Mouse (Mus musculus) CH12.LX (cell line): Measurements from ENCODE around the gene Tbc1d9. TPM values are rescaled to one million over a fixed set of nuclear protein-coding genes. Genes with fewer than 3 reads are reported as not detected.

ENCODE experiments used
- DNase-seq: peaks from one replicate; pipeline ENCODE4 v3.0.0-alpha.2; 2013; ENCODE audit errors: extremely low read depth
- H3K27ac ChIP-seq: 2 replicates; pipeline ENCODE4 v1.5.1; 2012; ENCODE audit warnings: low read depth, mild to moderate bottlenecking, control low read depth, moderate library complexity; ENCODE audit not compliant: insufficient read depth
- H3K27me3 ChIP-seq: replicated peaks from 2 replicates; pipeline ENCODE3; 2012; ENCODE audit warnings: inconsistent platforms
- H3K36me3 ChIP-seq, 2 experiments: replicated peaks in 1 of 2; 2 replicates each; pipeline versions ENCODE3 to v1.6.1; 2012; ENCODE audit warnings: inconsistent platforms in 1 of 2, low read length in 1 of 2, mild to moderate bottlenecking in 1 of 2, mixed read lengths in 1 of 2, moderate library complexity in 1 of 2; ENCODE audit not compliant: control insufficient read depth in 1 of 2, insufficient read depth in 1 of 2
- H3K4me1 ChIP-seq, 2 experiments: 2 replicates each; pipeline ENCODE4 v1.6.1; 2012; ENCODE audit warnings: inconsistent platforms in 1 of 2, moderate library complexity in 1 of 2; ENCODE audit not compliant: insufficient read depth in 2 of 2, control insufficient read depth in 1 of 2
- H3K4me2 ChIP-seq: 2 replicates; pipeline ENCODE4 v1.6.1; 2012; ENCODE audit warnings: low read depth, mild to moderate bottlenecking, control low read depth; ENCODE audit not compliant: poor library complexity, insufficient read depth, severe bottlenecking
- H3K4me3 ChIP-seq, 3 experiments: fragments of 150-350 bp in 1 of 3; sonication (generic) in 1 of 3; replicated peaks in 1 of 3; 2 replicates each; pipeline versions ENCODE3 to v1.5.1; 2011 to 2012; ENCODE audit warnings: low read depth in 2 of 3, low read length in 2 of 3, mild to moderate bottlenecking in 2 of 3, moderate library complexity in 2 of 3, control low read depth in 1 of 3, improper control_type of control experiment in 1 of 3, inconsistent platforms in 1 of 3, mixed read lengths in 1 of 3; ENCODE audit not compliant: poor library complexity in 1 of 3
- H3K79me2 ChIP-seq: replicated peaks from 2 replicates; pipeline ENCODE4 v1.6.1; 2012; ENCODE audit warnings: mild to moderate bottlenecking, moderate library complexity; ENCODE audit not compliant: control insufficient read depth, poor library complexity, insufficient read depth, severe bottlenecking; ENCODE audit errors: extremely low read depth
- H3K9ac ChIP-seq: 2 replicates; pipeline ENCODE4 v1.6.1; 2012; ENCODE audit warnings: low read depth, mild to moderate bottlenecking, control low read depth, moderate library complexity; ENCODE audit not compliant: insufficient read depth
- H3K9me3 ChIP-seq: replicated peaks from 2 replicates; pipeline ENCODE3; 2012; ENCODE audit warnings: low read length, inconsistent platforms, mixed read lengths
- CHD1 ChIP-seq: IDR thresholded peaks from 2 replicates; pipeline ENCODE4 v1.6.1; 2012; ENCODE audit warnings: low read depth, low read length, improper control_type of control experiment, inconsistent platforms
- CHD2 ChIP-seq: IDR thresholded peaks from 2 replicates; pipeline ENCODE4 v1.6.1; 2011; ENCODE audit warnings: low read length, improper control_type of control experiment
- CTCF ChIP-seq, 2 experiments: IDR thresholded peaks in 1 of 2; conservative IDR thresholded peaks in 1 of 2; 2 replicates each; pipeline ENCODE4 v1.5.1; 2011 to 2012; ENCODE audit warnings: low read depth in 2 of 2, low read length in 2 of 2, improper control_type of control experiment in 1 of 2, inconsistent platforms in 1 of 2, mild to moderate bottlenecking in 1 of 2, moderate library complexity in 1 of 2
- ELF1 ChIP-seq: IDR thresholded peaks from 2 replicates; pipeline ENCODE4 v1.6.1; 2014; ENCODE audit warnings: low read depth, mild to moderate bottlenecking, inconsistent platforms, low read length, improper control_type of control experiment
- EP300 ChIP-seq: IDR thresholded peaks from 2 replicates; pipeline ENCODE4 v1.6.1; 2011; ENCODE audit warnings: low read length, improper control_type of control experiment
- ETS1 ChIP-seq: conservative IDR thresholded peaks from 2 replicates; pipeline ENCODE4 v1.6.1; 2012; ENCODE audit warnings: low read depth, mild to moderate bottlenecking, inconsistent platforms, low read length, improper control_type of control experiment, moderate library complexity
- GABPA ChIP-seq: IDR thresholded peaks from 2 replicates; pipeline ENCODE4 v1.6.1; 2012; ENCODE audit warnings: low read depth, low read length, improper control_type of control experiment, inconsistent platforms; ENCODE audit not compliant: insufficient replicate concordance
- HCFC1 ChIP-seq: IDR thresholded peaks from 2 replicates; pipeline ENCODE4 v1.6.1; 2012; ENCODE audit warnings: low read depth, mild to moderate bottlenecking, inconsistent platforms, low read length, improper control_type of control experiment
- JUN ChIP-seq: IDR thresholded peaks from 2 replicates; pipeline ENCODE4 v1.6.1; 2011; ENCODE audit warnings: low read depth, mild to moderate bottlenecking, low read length, improper control_type of control experiment, moderate library complexity; ENCODE audit not compliant: insufficient read depth
- JUND ChIP-seq: conservative IDR thresholded peaks from 2 replicates; pipeline ENCODE4 v1.6.1; 2011; ENCODE audit warnings: low read depth, low read length, improper control_type of control experiment
- MAFK ChIP-seq: IDR thresholded peaks from 2 replicates; pipeline ENCODE4 v1.6.1; 2011; ENCODE audit warnings: low read length, improper control_type of control experiment; ENCODE audit not compliant: insufficient replicate concordance
- MAX ChIP-seq: IDR thresholded peaks from 2 replicates; pipeline ENCODE4 v1.6.1; 2011; ENCODE audit warnings: low read length, improper control_type of control experiment
- MEF2A ChIP-seq: IDR thresholded peaks from 2 replicates; pipeline ENCODE4 v1.6.1; 2014; ENCODE audit warnings: low read depth, mild to moderate bottlenecking, inconsistent platforms, low read length, improper control_type of control experiment, borderline replicate concordance
- NELFE ChIP-seq: IDR thresholded peaks from 2 replicates; pipeline ENCODE4 v1.6.1; 2011; ENCODE audit warnings: low read depth, low read length, improper control_type of control experiment
- POLR2A ChIP-seq: IDR thresholded peaks from 2 replicates; pipeline ENCODE4 v1.6.1; 2011; ENCODE audit warnings: low read depth, mild to moderate bottlenecking, improper control_type of control experiment, low read length
- POLR2AphosphoS2 ChIP-seq: IDR thresholded peaks from 2 replicates; pipeline ENCODE4 v1.6.1; 2011; ENCODE audit warnings: low read depth, low read length, improper control_type of control experiment
- RCOR1 ChIP-seq: conservative IDR thresholded peaks from 2 replicates; pipeline ENCODE4 v1.6.1; 2012; ENCODE audit warnings: low read depth, mild to moderate bottlenecking, inconsistent platforms, low read length, improper control_type of control experiment
- ZKSCAN1 ChIP-seq: IDR thresholded peaks from 2 replicates; pipeline ENCODE4 v1.6.1; 2012; ENCODE audit warnings: low read depth, inconsistent platforms, low read length, improper control_type of control experiment, borderline replicate concordance
- dilution Hi-C: fragments of 300-500 bp; cut with MboI; formaldehyde crosslinking; loops from 2 replicates; pipeline ENCODE4 v1.14.3; 2020; ENCODE audit warnings: low sequenced_read_pairs; ENCODE audit not compliant: extremely low pct_unique_long_range_greater_than_20kb, extremely low pct_ligation_motif_present
- in situ Hi-C: fragments of 300-500 bp; cut with MboI; formaldehyde crosslinking; loops from 3 replicates; pipeline ENCODE4 v1.14.3; 2019; ENCODE audit warnings: low sequenced_read_pairs, low pct_ligation_motif_present, low pct_unique_long_range_greater_than_20kb, mixed read lengths
- polyA plus RNA-seq: library from polyadenylated mRNA; unstranded; fragments of >175 nt; gene quantifications from 2 replicates; pipeline ENCODE4 v1.2.1, GENCODE M21; 2012; ENCODE audit warnings: low read depth; ENCODE audit not compliant: insufficient read length
- total RNA-seq, 2 experiments: library from RNA; depleted of rRNA; stranded (reverse); fragments of 300-350 nt in 1 of 2; fragments of >200 nt in 1 of 2; gene quantifications; 2 replicates each; pipeline ENCODE4 v1.2.3; 2012 to 2014

Gene Tbc1d9
- total and polyA plus RNA-seq, 3 experiments = 1.3 to 5.0 (median 1.6) TPM

- DNase-seq = no peak
- TF ChIP-seq RCOR1 = no peak
- no peak for TF ChIP-seq ETS1
- TF ChIP-seq MEF2A = no peak
- no peak for TF ChIP-seq GABPA
- no peak for TF ChIP-seq JUN
- TF ChIP-seq ZKSCAN1 = no peak
- TF ChIP-seq ELF1 = no peak
- TF ChIP-seq EP300 = no peak
- no peak for TF ChIP-seq MAX
- no peak for TF ChIP-seq CHD2
- no peak for TF ChIP-seq POLR2AphosphoS2
- TF ChIP-seq CHD1 = no peak
- TF ChIP-seq MAFK = no peak
- TF ChIP-seq NELFE = no peak
- no peak for TF ChIP-seq HCFC1
- no peak for TF ChIP-seq POLR2A
- TF ChIP-seq CTCF (conservative IDR thresholded peaks at IDR 0.05 in 1 of 2, IDR thresholded peaks at IDR 0.05 in 1 of 2; ENCODE audit: low read depth in 2 of 2, low read length in 2 of 2) = no peak
- TF ChIP-seq, all 38 proteins: peak for 0
- no peak overlapping the region for H3K9ac ChIP-seq
- no peak overlapping the region for H3K4me2 ChIP-seq
- no peaks in the 10 kb centered on the region for H3K9me3 ChIP-seq
- dilution Hi-C loops (no loop called here), in situ Hi-C loops (no loop called here)
- H3K27ac ChIP-seq = no peak overlapping the region
- H3K4me1 ChIP-seq = peaks cover 0 to 2% of the 10 kb centered on the region in 2 experiments; a peak in 1 of 4 replicates
- H3K79me2 ChIP-seq = no peaks in the 10 kb centered on the region
- no peak overlapping the region for H3K4me3 ChIP-seq
- H3K27me3 ChIP-seq = no peaks in the 10 kb centered on the region
- H3K36me3 ChIP-seq = peaks cover 0 to 4% of the 10 kb centered on the region in 2 experiments
Measured at GRCm38 (mm10) chr8:83210676-83211075, 45.5 kb downstream of the Tbc1d9 start.

GRCm38 (mm10) chr8:83215065-83215464, 49.9 kb downstream of the Tbc1d9 start:
- in situ Hi-C loops (no loop called here), dilution Hi-C loops (no loop called here)
- no peak overlapping the region for H3K4me2 ChIP-seq
- H3K4me1 ChIP-seq = no peaks in the 10 kb centered on the region
- H3K9me3 ChIP-seq = no peaks in the 10 kb centered on the region
- H3K27me3 ChIP-seq = no peaks in the 10 kb centered on the region
- no peak for TF ChIP-seq MEF2A
- no peak for TF ChIP-seq JUND
- no peak for TF ChIP-seq CHD1
- TF ChIP-seq, all 38 proteins: peak for 0
- Histone ChIP-seq H3K79me2 (no peaks in the 10 kb centered on the region), H3K9ac (no peak overlapping the region), H3K27ac (no peak overlapping the region), H3K36me3 (peaks cover 0 to 4% of the 10 kb centered on the region in 2 experiments), H3K4me3 (no peak overlapping the region)
- no peak for DNase-seq
